Mouse (Mus musculus): Measurements from ENCODE around the gene Ctcfl. TPM values are rescaled to one million over a fixed set of nuclear protein-coding genes. Genes with fewer than 3 reads are reported as not detected.

The Ctcfl gene
- total RNA-seq, 2 experiments from 2014 or later, result 0.07 TPM

GRCm38 (mm10) chr2:173087405-173087804 lies 31.9 kb downstream of the Ctcfl start:
- intact Hi-C loops (cut with DNase I), result loop anchor here (10.0 kb wide), 1 partner anchor 613 kb away; the partner anchor contains the start of gene Fam209
- peak; percentile 67 to 76 for DNase-seq

- no peak for DNase-seq
- intact Hi-C loops (cut with DNase I), result loop anchor here (10.0 kb wide), 1 partner anchor 611 kb away; the partner anchor contains the start of gene Fam209
Observed at GRCm38 (mm10) chr2:173085763-173086162, 33.6 kb downstream of the Ctcfl start.

GRCm38 (mm10) chr2:173084871-173085270 lies 34.5 kb downstream of the Ctcfl start:
- intact Hi-C loops (cut with DNase I), result loop anchor here (5.0 to 10.0 kb wide), 2 partner anchors 43 to 610 kb away; partner anchors contain the start of gene Fam209
- no peak for DNase-seq

GRCm38 (mm10) chr2:173083712-173084475 lies 35.4 kb downstream of the Ctcfl start:
- intact Hi-C loops (cut with DNase I), result loop anchor here (5.0 to 10.0 kb wide), 2 partner anchors 42 to 609 kb away; partner anchors contain the start of gene Fam209
- peak in 1 of 2 experiments; percentile 26 for DNase-seq

GRCm38 (mm10) chr2:173083106-173083505 lies 36.2 kb downstream of the Ctcfl start:
- intact Hi-C loops (cut with DNase I), result loop anchor here (5.0 to 10.0 kb wide), 2 partner anchors 41 to 608 kb away; partner anchors contain the start of gene Fam209
- DNase-seq, result no peak

- DNase-seq, result no peak
- intact Hi-C loops (cut with DNase I), result loop anchor here (5.0 to 10.0 kb wide), 2 partner anchors 40 to 608 kb away; partner anchors contain the start of gene Fam209
Observed at GRCm38 (mm10) chr2:173082706-173083105, 36.6 kb downstream of the Ctcfl start.

GRCm38 (mm10) chr2:173080785-173081241 lies 38.5 kb downstream of the Ctcfl start:
- intact Hi-C loops (cut with DNase I), result loop anchor here (1.0 to 10.0 kb wide), 4 partner anchors 39 to 606 kb away; partner anchors contain the start of gene Fam209
- peak; percentile 79 to 90 for DNase-seq

GRCm38 (mm10) chr2:173079766-173080549 lies 39.4 kb downstream of the Ctcfl start:
- intact Hi-C loops (cut with DNase I), result loop anchor here (2.0 to 10.0 kb wide), 3 partner anchors 38 to 605 kb away; partner anchors contain the start of gene Fam209

GRCm38 (mm10) chr2:173076921-173077320 lies 42.4 kb downstream of the Ctcfl start:
- no peak for DNase-seq
- intact Hi-C loops (cut with DNase I), result no loop called here

More at GRCm38 (mm10) chr2:173079766-173080549, 39.4 kb downstream of the Ctcfl start:
- no peak for DNase-seq

GRCm38 (mm10) chr2:173073666-173074065 lies 45.7 kb downstream of the Ctcfl start:
- no peak for DNase-seq
- intact Hi-C loops (cut with DNase I), result no loop called here

- no peak for DNase-seq
- intact Hi-C loops (cut with DNase I), result no loop called here
Observed at GRCm38 (mm10) chr2:173072948-173073347, 46.4 kb downstream of the Ctcfl start.

DNA sequence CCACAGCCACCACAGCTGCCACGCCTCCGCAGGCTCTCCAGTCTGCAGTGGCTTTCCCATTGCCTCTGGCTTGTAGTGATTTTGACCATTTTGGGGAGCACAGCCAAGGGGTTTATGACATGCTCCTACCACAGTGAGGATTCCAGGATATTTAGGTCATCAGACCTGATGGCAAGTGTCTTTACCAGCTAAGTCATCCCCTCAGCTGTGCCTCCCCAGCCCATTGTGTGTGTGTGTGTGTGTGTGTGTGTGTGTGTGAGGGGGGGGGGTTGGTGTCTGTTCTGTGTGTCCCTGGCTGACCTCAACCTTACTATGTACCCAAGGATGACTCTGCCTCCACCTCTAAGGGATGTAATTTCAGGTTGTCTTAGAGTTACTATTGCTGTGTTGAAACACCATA lies 54.5 kb downstream of the Ctcfl start:
- intact Hi-C loops (cut with DNase I), result no loop called here
- DNase-seq, result no peak

- intact Hi-C loops (cut with DNase I), result no loop called here
- no peak for DNase-seq
Observed at GRCm38 (mm10) chr2:173063219-173063618, 56.1 kb downstream of the Ctcfl start.

DNA sequence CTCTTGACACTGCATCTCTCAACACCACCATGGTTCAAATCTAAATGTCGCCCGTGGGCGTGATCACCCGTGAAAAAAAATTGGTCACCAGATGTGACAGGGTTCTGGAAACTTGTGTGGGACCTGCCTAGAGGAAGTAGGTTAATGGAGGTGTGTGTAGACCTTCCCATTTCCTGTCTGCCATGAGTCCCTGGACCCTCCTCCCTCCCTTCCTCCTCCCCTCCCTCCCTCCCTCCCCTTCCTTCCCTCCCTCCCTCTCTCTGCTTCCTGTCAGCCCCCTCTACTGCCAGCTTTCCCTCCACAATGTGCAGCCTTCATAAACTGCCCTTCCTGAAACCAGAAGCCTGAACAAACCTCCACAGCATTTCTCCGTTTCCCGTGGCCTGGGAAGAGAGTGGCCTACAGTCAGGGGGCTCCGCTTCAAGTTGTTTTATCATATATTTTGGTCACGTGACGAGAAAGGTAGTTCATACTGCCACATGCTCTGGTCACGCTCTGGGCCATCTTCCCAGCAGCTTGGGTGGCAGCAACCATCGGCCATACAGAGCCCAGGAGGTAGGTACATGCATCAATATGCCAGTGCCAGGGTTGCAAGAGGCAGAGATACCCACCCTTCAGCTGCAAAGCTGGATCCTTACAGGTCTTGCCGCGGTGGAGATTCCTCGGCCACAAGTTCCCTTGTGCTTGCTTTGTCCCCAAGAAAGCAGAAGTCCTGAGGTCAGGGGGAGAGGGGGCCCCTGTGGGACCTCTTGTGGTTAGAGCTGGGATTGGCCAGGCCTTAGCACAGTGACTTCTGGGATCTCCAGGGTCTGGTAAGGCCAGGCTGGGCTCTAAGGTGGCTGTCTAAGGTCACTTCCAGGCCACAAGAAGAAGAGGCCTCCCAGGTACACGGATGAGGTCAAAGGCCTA lies 57.6 kb downstream of the Ctcfl start:
- intact Hi-C loops (cut with DNase I), result no loop called here
- peak in 1 of 2 experiments; percentile 28 for DNase-seq

- DNase-seq, result no peak
Observed at GRCm38 (mm10) chr2:173060450-173060849, 58.9 kb downstream of the Ctcfl start.

GRCm38 (mm10) chr2:173058263-173058662 lies 61.1 kb downstream of the Ctcfl start:
- DNase-seq, result no peak

More at GRCm38 (mm10) chr2:173060450-173060849, 58.9 kb downstream of the Ctcfl start:
- intact Hi-C loops (cut with DNase I), result no loop called here

DNA sequence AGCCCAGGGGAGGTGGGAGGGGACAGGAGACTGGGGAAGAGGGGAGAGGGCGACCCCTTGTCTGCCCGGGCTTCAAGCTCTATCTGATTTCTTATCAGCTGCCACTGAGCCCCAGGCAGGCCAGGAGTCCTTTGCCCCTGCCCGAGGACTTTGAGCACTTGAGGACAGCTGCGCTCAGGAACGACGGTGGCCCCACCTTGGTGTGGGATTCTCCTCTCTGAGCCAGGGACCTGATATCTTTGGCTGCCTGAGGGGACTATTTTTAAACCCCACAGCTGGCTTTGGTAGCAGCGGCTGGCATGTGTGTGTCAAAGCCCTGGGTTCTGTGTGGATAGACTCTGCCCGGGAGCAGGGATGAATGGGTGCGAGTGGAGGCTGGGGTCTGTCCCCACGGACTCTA lies 61.7 kb downstream of the Ctcfl start:
- intact Hi-C loops (cut with DNase I), result no loop called here
- DNase-seq, result peak in 1 of 2 experiments; percentile 56

More at GRCm38 (mm10) chr2:173058263-173058662, 61.1 kb downstream of the Ctcfl start:
- intact Hi-C loops (cut with DNase I), result no loop called here

DNA sequence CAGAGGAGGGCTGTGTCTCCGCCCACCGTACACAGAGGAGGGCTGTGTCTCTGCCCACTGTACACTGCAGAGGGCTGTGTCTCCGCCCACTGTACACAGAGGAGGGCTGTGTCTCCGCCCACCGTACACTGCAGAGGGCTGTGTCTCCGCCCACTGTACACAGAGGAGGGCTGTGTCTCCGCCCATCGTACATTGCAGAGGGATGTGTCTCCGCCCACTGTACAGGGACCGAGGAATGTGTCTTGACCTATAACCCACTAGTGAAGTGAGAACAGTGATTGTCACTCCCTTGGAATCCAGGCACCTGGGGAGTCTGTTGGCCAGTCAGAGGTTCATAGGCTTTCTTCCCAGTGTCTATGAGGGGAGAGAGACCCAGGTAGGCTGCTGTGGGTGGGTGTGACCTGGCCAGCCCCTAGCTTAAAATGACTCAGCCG lies 62.4 kb downstream of the Ctcfl start:
- intact Hi-C loops (cut with DNase I), result no loop called here
- no peak for DNase-seq

- no peak for DNase-seq
- intact Hi-C loops (cut with DNase I), result no loop called here
Observed at GRCm38 (mm10) chr2:173056303-173056881, 62.9 kb downstream of the Ctcfl start.

Measured in heart, postnatal 14 days (tissue).